Mouse (Mus musculus): ENCODE data around the gene Prb1. TPM values are rescaled to one million over a fixed set of nuclear protein-coding genes. Genes with fewer than 3 reads are reported as not detected.

Prb1 gene
- polyA plus RNA-seq (2014; fragmentation: Illumina TruSeq; extraction: RNeasy Lipid Tissue Mini Kit (QIAGEN cat#74804)) = not detected

GRCm38 (mm10) chr6:132210421-132210820, at the start of gene Prb1:
Prb1 (minus strand) TSS chr6:132210521.

Other genes with a start within 250 kb of the Prb1 start
- not detected for gene Prpmp5, start 104.2 kb upstream of the Prb1 start, polyA plus RNA-seq (2014; fragmentation: Illumina TruSeq; extraction: RNeasy Lipid Tissue Mini Kit (QIAGEN cat#74804))
- gene Gm8882, start 153.6 kb upstream of the Prb1 start, polyA plus RNA-seq (2014; fragmentation: Illumina TruSeq; extraction: RNeasy Lipid Tissue Mini Kit (QIAGEN cat#74804)) = not detected